Mouse (Mus musculus): ENCODE measurements around the gene Ocln. TPM values are rescaled to one million over a fixed set of nuclear protein-coding genes. Genes with fewer than 3 reads are reported as not detected.

The Ocln gene
- polyA plus RNA-seq, 1 experiment: not detected

DNA sequence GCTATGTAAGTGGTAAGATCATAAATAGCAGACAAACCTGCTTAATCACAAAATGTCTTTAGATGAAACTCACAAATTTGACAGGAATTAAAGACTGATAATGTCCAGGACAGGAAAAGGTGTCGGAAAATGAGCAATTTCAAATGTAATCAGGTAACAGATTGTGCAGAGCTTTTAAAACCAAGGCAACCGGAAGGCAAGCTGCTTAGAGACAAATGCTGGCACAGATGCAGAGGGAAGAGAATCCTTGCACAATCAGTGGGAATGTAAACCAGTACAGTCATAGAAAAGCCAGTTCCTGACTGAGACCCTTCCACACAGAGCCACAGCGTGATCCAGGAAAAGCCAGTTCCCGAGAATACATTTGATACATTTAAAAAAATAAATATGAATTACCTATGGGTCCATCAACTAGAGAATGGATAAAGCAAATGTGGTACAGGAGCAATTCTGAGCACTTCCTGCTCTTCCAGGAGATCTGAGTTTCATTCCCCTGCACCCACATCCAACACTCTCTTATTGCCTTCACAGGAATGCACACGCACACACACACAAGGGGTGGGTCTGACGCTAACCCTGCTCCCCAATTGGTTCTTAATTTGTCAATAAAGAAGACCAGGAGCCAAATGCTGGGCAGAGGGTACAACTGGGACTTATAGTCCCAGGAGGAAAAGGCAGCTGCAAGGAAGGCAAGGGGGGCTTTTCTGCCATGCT is 26.4 kb downstream of the Ocln start:
- Histone ChIP-seq H3K27me3 (ENCODE audit: control insufficient read depth) (no peaks in the 10 kb centered on the region), H3K4me3 (replicated peaks) (no peak overlapping the region), H3K4me1 (ENCODE audit: control insufficient read depth) (peaks cover 9% of the 10 kb centered on the region; the same call in 1 of the 2 replicates), H3K9me3 (ENCODE audit: control insufficient read depth, low read length) (peaks cover 2% of the 10 kb centered on the region; the same call in 1 of the 2 replicates), H3K36me3 (ENCODE audit: control insufficient read depth) (no peaks in the 10 kb centered on the region; the same call in 1 of the 2 replicates)
- TF ChIP-seq GATA1 (IDR thresholded peaks at IDR 0.05; ENCODE audit: low read length) (no peak), TAL1 (IDR thresholded peaks at IDR 0.05; ENCODE audit: low read length) (no peak)

DNA sequence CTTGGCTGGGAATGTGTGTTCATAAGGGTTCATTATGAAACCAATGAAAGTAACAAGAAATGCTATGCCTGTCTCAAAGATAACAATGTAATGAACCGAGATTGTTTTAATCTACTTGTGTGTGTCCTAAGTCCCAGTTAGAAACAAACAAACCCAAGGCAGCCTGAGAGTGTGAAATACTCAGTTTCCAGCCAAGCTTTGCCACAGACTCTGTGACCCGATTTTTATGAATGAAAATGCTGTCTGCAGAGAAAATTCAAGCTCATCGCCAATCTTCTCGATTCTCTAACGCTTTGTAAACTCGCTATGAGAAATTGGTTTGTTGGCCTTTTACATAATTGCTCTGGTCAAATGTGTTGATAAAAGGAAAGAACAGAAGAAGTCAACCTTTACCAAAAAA is 27.6 kb downstream of the Ocln start:
- no peak overlapping the region for H3K4me3 ChIP-seq (replicated peaks)
- no peaks in the 10 kb centered on the region for H3K27me3 ChIP-seq (ENCODE audit: control insufficient read depth)
- H3K9me3 ChIP-seq (ENCODE audit: control insufficient read depth, low read length): peaks cover 1% of the 10 kb centered on the region; the same call in 1 of the 2 replicates
- no peak for TF ChIP-seq GATA1 (IDR thresholded peaks at IDR 0.05; ENCODE audit: low read length)
- no peak for TF ChIP-seq TAL1 (IDR thresholded peaks at IDR 0.05; ENCODE audit: low read length)
- peaks cover 9% of the 10 kb centered on the region; the same call in 1 of the 2 replicates for H3K4me1 ChIP-seq (ENCODE audit: control insufficient read depth)
- H3K36me3 ChIP-seq (ENCODE audit: control insufficient read depth): no peaks in the 10 kb centered on the region; the same call in 1 of the 2 replicates

- H3K4me3 ChIP-seq (replicated peaks): no peak overlapping the region
- TF ChIP-seq GATA1 (IDR thresholded peaks at IDR 0.05; ENCODE audit: low read length) (no peak), TAL1 (IDR thresholded peaks at IDR 0.05; ENCODE audit: low read length) (no peak)
- no peaks in the 10 kb centered on the region for H3K9me3 ChIP-seq (ENCODE audit: control insufficient read depth, low read length)
- no peaks in the 10 kb centered on the region; the same call in 1 of the 2 replicates for H3K36me3 ChIP-seq (ENCODE audit: control insufficient read depth)
- peaks cover 9% of the 10 kb centered on the region; the same call in 1 of the 2 replicates for H3K4me1 ChIP-seq (ENCODE audit: control insufficient read depth)
- H3K27me3 ChIP-seq (ENCODE audit: control insufficient read depth): no peaks in the 10 kb centered on the region
Observed at GRCm38 (mm10) chr13:100523698-100524097, 28.8 kb downstream of the Ocln start.

DNA sequence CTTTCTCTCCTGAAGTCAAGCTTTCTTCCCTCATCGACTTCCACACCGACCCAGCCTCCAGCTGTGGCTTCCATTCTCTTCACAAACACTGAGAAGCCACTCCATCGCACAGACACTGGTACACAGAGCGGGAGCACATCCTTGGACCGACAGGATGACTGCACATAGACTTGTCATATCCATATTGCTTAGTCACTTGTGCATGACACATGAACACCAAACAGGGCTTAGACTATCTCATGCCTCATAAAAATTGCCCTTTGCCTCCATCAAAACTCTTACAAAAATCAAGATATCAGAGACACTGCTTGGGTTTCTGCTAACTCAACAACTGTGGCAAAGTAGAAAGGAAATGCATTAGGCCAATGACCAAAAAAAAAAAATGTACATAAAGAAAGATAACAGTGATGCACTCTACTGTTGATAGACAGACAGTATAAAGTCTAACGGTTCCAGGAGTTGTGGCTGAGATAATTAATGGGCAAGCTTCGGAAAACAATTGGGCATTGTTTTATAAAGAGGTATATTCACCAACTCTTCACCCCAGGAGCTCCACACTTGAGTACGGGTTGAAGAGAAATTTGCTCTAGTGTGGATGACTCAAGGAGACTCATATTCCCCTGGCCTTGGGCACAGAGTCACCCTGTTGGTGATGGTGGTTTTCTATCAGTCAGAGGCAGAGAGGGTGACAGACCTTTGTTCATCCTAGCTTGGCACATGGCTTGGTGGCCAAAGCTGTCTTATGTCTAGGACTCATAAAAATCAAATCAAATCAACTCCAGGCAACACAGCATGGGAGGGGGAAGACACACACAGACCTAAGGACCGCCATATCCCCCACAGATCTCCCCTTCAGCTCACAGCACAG is 30.6 kb downstream of the Ocln start:
- Histone ChIP-seq H3K36me3 (ENCODE audit: control insufficient read depth) (no peaks in the 10 kb centered on the region; the same call in 1 of the 2 replicates), H3K9me3 (ENCODE audit: control insufficient read depth, low read length) (no peaks in the 10 kb centered on the region), H3K4me1 (ENCODE audit: control insufficient read depth) (peaks cover 16% of the 10 kb centered on the region), H3K4me3 (replicated peaks) (no peak overlapping the region), H3K27me3 (ENCODE audit: control insufficient read depth) (no peaks in the 10 kb centered on the region)
- TF ChIP-seq TAL1 (IDR thresholded peaks at IDR 0.05; ENCODE audit: low read length): no peak
- TF ChIP-seq GATA1 (IDR thresholded peaks at IDR 0.05; ENCODE audit: low read length): no peak

- H3K4me3 ChIP-seq (replicated peaks): no peak overlapping the region
- no peaks in the 10 kb centered on the region for H3K9me3 ChIP-seq (ENCODE audit: control insufficient read depth, low read length)
- H3K4me1 ChIP-seq (ENCODE audit: control insufficient read depth): peaks cover 21% of the 10 kb centered on the region
- H3K36me3 ChIP-seq (ENCODE audit: control insufficient read depth): peaks cover 3% of the 10 kb centered on the region; the same call in 1 of the 2 replicates
- no peak for TF ChIP-seq GATA1 (IDR thresholded peaks at IDR 0.05; ENCODE audit: low read length)
- no peak for TF ChIP-seq TAL1 (IDR thresholded peaks at IDR 0.05; ENCODE audit: low read length)
- no peaks in the 10 kb centered on the region for H3K27me3 ChIP-seq (ENCODE audit: control insufficient read depth)
Observed at GRCm38 (mm10) chr13:100519162-100519561, 33.4 kb downstream of the Ocln start.

DNA sequence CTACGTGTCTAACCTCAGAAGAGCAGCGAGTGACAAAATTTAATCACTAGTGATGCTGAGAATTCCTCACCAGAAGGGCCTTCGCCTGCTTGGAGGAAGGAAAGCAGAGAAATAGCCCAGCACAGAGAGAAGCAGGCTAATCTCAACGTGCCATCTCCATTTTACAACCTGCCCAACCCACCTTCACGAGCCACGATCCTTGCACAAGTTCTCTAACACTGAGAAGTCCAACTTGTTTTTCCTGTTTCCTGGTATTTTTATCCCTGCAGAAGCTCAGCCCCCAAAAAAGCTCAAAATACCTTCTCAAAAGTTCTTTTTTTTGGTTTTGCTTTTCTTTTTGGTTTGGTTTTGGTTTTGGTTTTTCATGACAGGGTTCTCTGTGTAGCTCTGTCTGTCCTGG is 34.3 kb downstream of the Ocln start:
- no peaks in the 10 kb centered on the region for H3K9me3 ChIP-seq (ENCODE audit: control insufficient read depth, low read length)
- H3K27me3 ChIP-seq (ENCODE audit: control insufficient read depth): no peaks in the 10 kb centered on the region
- peaks cover 29% of the 10 kb centered on the region for H3K4me1 ChIP-seq (ENCODE audit: control insufficient read depth)
- peaks cover 7% of the 10 kb centered on the region; the same call in 1 of the 2 replicates for H3K36me3 ChIP-seq (ENCODE audit: control insufficient read depth)
- no peak overlapping the region for H3K4me3 ChIP-seq (replicated peaks)
- no peak for TF ChIP-seq TAL1 (IDR thresholded peaks at IDR 0.05; ENCODE audit: low read length)
- TF ChIP-seq GATA1 (IDR thresholded peaks at IDR 0.05; ENCODE audit: low read length): no peak

DNA sequence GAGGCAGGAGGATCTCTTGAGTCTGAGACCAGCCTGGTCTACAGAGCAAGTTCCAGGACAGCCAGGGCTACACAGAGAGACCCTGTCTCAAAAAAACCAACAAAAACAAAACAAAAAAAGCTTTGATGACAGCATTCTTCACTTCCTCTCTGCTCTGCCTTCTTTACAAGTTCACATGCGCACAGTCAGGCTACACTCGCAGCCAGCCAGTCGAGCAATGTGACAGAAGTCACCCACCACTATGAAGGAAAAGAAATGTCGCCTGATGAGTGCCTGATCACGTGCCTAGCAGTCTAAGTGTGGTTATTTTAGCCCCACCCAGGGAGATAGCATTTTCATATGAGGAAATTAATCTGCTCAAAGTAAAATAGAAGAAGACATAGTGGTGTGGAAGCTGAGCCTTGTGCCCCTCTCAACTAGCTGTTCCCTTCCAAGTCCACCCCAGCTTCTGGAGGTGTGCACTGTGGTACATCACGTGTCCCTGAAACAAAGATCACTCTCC is 34.8 kb downstream of the Ocln start:
- peaks cover 28% of the 10 kb centered on the region for H3K4me1 ChIP-seq (ENCODE audit: control insufficient read depth)
- no peak for TF ChIP-seq GATA1 (IDR thresholded peaks at IDR 0.05; ENCODE audit: low read length)
- TF ChIP-seq TAL1 (IDR thresholded peaks at IDR 0.05; ENCODE audit: low read length): no peak
- H3K9me3 ChIP-seq (ENCODE audit: control insufficient read depth, low read length): no peaks in the 10 kb centered on the region
- H3K27me3 ChIP-seq (ENCODE audit: control insufficient read depth): no peaks in the 10 kb centered on the region
- H3K36me3 ChIP-seq (ENCODE audit: control insufficient read depth): peaks cover 7% of the 10 kb centered on the region; the same call in 1 of the 2 replicates
- H3K4me3 ChIP-seq (replicated peaks): no peak overlapping the region

DNA sequence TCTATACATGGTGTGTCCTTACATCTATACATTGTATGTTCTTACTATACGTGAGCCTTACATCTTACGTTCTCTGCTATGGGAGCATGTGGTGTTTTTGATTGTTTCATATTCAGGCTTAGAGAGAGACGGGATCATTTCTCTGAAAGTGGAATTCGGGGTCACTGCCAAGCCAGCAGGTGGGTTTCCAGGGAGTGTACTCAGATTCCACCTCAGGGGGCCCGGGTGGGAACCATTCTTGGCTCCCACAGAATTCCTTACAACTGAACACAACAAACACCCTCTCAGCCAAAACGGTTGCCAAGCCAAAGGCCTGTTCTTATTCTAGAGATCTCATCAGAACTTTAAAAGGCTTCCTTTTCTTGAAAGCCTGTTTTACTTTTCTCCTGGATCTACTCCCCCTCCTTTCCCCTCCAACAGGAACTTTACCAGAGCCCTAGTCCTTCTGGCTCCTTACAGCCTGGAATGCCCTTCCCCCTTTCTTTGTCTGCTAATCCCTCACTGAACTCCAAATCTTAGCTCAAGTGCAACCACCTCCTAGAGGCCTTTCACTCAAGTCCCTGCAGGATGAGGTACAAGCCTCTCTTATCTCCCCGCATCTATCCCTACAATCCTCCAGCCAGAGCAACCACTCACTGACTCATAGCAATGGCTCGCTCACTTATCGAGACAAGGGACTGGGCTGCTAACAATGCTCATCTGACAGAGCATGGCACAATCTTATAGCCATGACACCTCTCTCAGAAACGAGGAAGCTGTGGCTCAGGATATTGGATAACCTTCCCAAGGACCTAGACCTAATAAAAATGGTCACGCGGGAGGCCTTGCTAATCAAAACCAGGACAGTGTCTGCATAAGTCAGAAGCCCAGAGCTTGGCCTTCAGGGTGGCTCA is 36.1 kb downstream of the Ocln start:
- Histone ChIP-seq H3K36me3 (ENCODE audit: control insufficient read depth) (peaks cover 7% of the 10 kb centered on the region; the same call in 1 of the 2 replicates), H3K4me1 (ENCODE audit: control insufficient read depth) (peaks cover 36% of the 10 kb centered on the region), H3K27me3 (ENCODE audit: control insufficient read depth) (no peaks in the 10 kb centered on the region), H3K4me3 (replicated peaks) (no peak overlapping the region), H3K9me3 (ENCODE audit: control insufficient read depth, low read length) (no peaks in the 10 kb centered on the region)
- TF ChIP-seq TAL1 (IDR thresholded peaks at IDR 0.05; ENCODE audit: low read length) (no peak), GATA1 (IDR thresholded peaks at IDR 0.05; ENCODE audit: low read length) (no peak)

Data from erythroblast, embryonic 14.5 days (primary cell).